Mouse (Mus musculus) limb, embryonic 14.5 days (tissue): Measurements from ENCODE around the gene Ercc1. TPM values are rescaled to one million over a fixed set of nuclear protein-coding genes. Genes with fewer than 3 reads are reported as not detected.

Experiments used
- ATAC-seq: fragments of 200-750 bp; cut with Nextera tagmentation; 2 replicates; pipeline ENCODE4 v1.8.0; 2017; ENCODE audit warnings: low read depth, moderate number of reproducible peaks, moderate TSS enrichment; ENCODE audit not compliant: low FRiP score
- DNase-seq: peaks from one replicate; pipeline ENCODE4 v3.0.0-alpha.2; 2015; ENCODE audit warnings: low spot score
- H3K27ac ChIP-seq: fragments of 300-500 bp; sonication (generic); replicated peaks from 2 replicates; pipeline ENCODE4 v1.5.1; 2014; ENCODE audit warnings: low read depth, mild to moderate bottlenecking, low read length, moderate library complexity, mixed read lengths
- H3K27me3 ChIP-seq: fragments of 300-500 bp; sonication (generic); 2 replicates; pipeline ENCODE4 v1.6.1; 2014; ENCODE audit warnings: low read length, mixed read lengths; ENCODE audit not compliant: control insufficient read depth, insufficient read depth
- H3K36me3 ChIP-seq: fragments of 300-500 bp; sonication (generic); 2 replicates; pipeline ENCODE4 v1.6.1; 2014; ENCODE audit warnings: mild to moderate bottlenecking, low read length, moderate library complexity, mixed read lengths; ENCODE audit not compliant: control insufficient read depth, insufficient read depth
- H3K4me1 ChIP-seq: fragments of 300-500 bp; sonication (generic); 2 replicates; pipeline ENCODE4 v1.6.1; 2014; ENCODE audit warnings: antibody characterized with exemption, low read length, mixed read lengths; ENCODE audit not compliant: control insufficient read depth, insufficient read depth
- H3K4me2 ChIP-seq: fragments of 300-500 bp; sonication (generic); replicated peaks from 2 replicates; pipeline ENCODE4 v1.6.1; 2014; ENCODE audit warnings: low read depth, mild to moderate bottlenecking, low read length, moderate library complexity; ENCODE audit not compliant: severe bottlenecking
- H3K4me3 ChIP-seq: fragments of 300-500 bp; sonication (generic); replicated peaks from 2 replicates; pipeline ENCODE4 v1.5.1; 2014; ENCODE audit warnings: low read length
- H3K9ac ChIP-seq: fragments of 300-500 bp; sonication (generic); 2 replicates; pipeline ENCODE4 v1.6.1; 2014; ENCODE audit warnings: mild to moderate bottlenecking, low read depth, low read length, moderate library complexity; ENCODE audit not compliant: severe bottlenecking
- H3K9me3 ChIP-seq: fragments of 300-500 bp; sonication (generic); 2 replicates; pipeline ENCODE4 v1.6.1; 2016; ENCODE audit warnings: low read length; ENCODE audit not compliant: control insufficient read depth
- POLR2A ChIP-seq: fragments of 200-500 bp; IDR thresholded peaks from 2 replicates; pipeline ENCODE4 v1.8.0; 2012; ENCODE audit warnings: inconsistent platforms, mild to moderate bottlenecking, moderate library complexity, borderline replicate concordance; ENCODE audit not compliant: insufficient read depth, insufficient read length; ENCODE audit errors: extremely low read depth
- WGBS: fragments of 180-500 bp; shearing (Covaris S2); extraction: QIAGEN DNeasy Blood & Tissue Kit; methylation state at CpG from one replicate; pipeline ENCODE4 v1.1.7; 2014; 5-methylcytosine and 5-hydroxymethylcytosine counted together
- polyA plus RNA-seq, 2 experiments: library from polyadenylated mRNA; depleted of rRNA in 1 of 2; stranded (reverse) in 1 of 2; unstranded in 1 of 2; fragments of >200 nt; fragmentation: Nextera tagmentation in 1 of 2; extraction: Ambion mirVana in 1 of 2; gene quantifications; 2 replicates each; pipeline versions ENCODE4 v1.2.1 to v1.2.3; 2012 to 2014

Ercc1 gene
- polyA plus RNA-seq (2012; rRNA removed) (72.3 and 93.5 TPM in 2 replicates), polyA plus RNA-seq (2014; fragmentation: Nextera tagmentation; extraction: Ambion mirVana) (74.3 and 86.1 TPM in 2 replicates)

DNA sequence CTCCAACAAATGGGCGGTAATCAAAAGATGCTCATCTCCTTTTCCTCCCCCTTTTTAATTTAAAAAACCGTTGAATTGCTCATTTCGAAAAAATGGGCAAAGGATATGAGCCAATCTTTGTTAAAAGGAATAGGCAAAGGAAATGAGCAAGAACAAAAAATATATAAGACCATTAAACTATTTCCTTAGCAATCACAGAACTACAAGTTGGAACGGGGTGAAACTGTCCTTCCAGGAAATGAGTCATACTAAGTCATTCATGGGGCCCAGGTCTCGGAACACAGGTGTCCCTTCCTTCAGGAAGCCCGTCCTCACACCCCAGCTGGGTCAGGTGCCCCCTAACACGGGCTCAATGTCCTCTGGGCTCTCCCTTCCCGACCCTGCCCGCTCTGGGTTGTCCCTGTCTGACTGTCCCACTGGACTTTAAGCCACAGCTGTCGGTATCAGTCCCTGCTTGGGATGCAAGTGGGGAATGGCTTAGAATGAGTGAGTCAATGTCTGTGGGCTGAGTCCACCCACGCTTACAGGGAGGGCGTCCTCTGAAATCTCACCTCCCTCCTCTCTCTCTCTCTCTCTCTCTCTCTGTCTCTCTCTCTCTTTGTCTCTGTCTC, at the start of gene Ercc1:
Ercc1 (plus strand) TSS at position 542 of the 611 bp plus-strand sequence.
- ATAC-seq (no peak), DNase-seq (peak; percentile 21)
- Histone ChIP-seq H3K27me3 (peaks cover 7% of the 10 kb centered on the region; the same call in 1 of the 2 replicates), H3K9me3 (no peaks in the 10 kb centered on the region), H3K4me2 (peak within 1 kb of the TSS; percentile 88), H3K27ac (peak within 1 kb of the TSS; percentile 81), H3K4me1 (peaks cover 23% of the 10 kb centered on the region), H3K36me3 (peaks cover 19% of the 10 kb centered on the region), H3K9ac (peak within 1 kb of the TSS; percentile 66), H3K4me3 (peak within 1 kb of the TSS; percentile 60)
- no peak for TF ChIP-seq POLR2A
- 25% methylated on average over 12 of the region's 12 CpGs for WGBS

- Histone ChIP-seq H3K36me3 (no peaks in the 10 kb centered on the region), H3K9ac (peak overlapping the region; percentile 43), H3K4me1 (peaks cover 8% of the 10 kb centered on the region), H3K4me3 (peak overlapping the region; percentile 38), H3K27ac (no peak overlapping the region), H3K4me2 (peak overlapping the region; percentile 59), H3K27me3 (no peaks in the 10 kb centered on the region), H3K9me3 (no peaks in the 10 kb centered on the region)
- 17% methylated on average over 21 of the region's 22 CpGs for WGBS
- peak; percentile 26; the same call in 1 of the 2 replicates for TF ChIP-seq POLR2A
- ATAC-seq (peak; percentile 67), DNase-seq (peak; percentile 98)
Measured at GRCm38 (mm10) chr7:19295503-19296185, 48.9 kb upstream of the Ercc1 start.

DNA sequence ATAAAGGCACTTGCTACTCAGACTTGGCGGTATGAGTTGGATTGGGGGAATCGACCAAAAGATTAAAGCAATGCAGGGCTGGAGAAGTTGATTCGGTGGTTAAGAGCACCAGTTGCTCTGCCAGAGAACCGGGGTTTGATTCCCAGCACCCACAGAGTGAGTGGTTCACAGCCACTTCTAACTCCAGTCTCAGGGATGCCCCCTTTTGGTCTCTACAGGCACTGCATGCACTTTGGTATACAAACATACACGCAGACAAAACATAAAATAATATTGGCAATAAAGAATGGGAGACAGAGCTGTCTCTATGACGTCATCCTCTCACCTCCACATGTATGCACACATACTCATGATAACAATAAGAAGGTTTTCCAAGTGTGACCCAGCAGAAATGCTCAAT, 47.5 kb upstream of the Ercc1 start:
- H3K4me1 ChIP-seq = no peaks in the 10 kb centered on the region
- no peak for ATAC-seq
- H3K4me2 ChIP-seq = no peak overlapping the region
- DNase-seq = no peak
- WGBS = 84% methylated on average over 6 of the region's 6 CpGs
- peaks cover 7% of the 10 kb centered on the region for H3K27me3 ChIP-seq
- H3K4me3 ChIP-seq = no peak overlapping the region
- H3K27ac ChIP-seq = no peak overlapping the region
- no peaks in the 10 kb centered on the region for H3K9me3 ChIP-seq
- no peaks in the 10 kb centered on the region for H3K36me3 ChIP-seq
- no peak for TF ChIP-seq POLR2A
- no peak overlapping the region for H3K9ac ChIP-seq

GRCm38 (mm10) chr7:19297794-19298193, 46.8 kb upstream of the Ercc1 start:
- H3K27me3 ChIP-seq = peaks cover 14% of the 10 kb centered on the region
- H3K27ac ChIP-seq = no peak overlapping the region
- H3K4me1 ChIP-seq = no peaks in the 10 kb centered on the region
- no peak overlapping the region for H3K4me2 ChIP-seq
- no peak overlapping the region for H3K9ac ChIP-seq
- DNase-seq (no peak), ATAC-seq (no peak)
- no peaks in the 10 kb centered on the region for H3K36me3 ChIP-seq
- no peaks in the 10 kb centered on the region for H3K9me3 ChIP-seq
- WGBS = 88% methylated on average over 5 of the region's 5 CpGs
- TF ChIP-seq POLR2A = no peak
- H3K4me3 ChIP-seq = no peak overlapping the region

GRCm38 (mm10) chr7:19299194-19299593, 45.4 kb upstream of the Ercc1 start:
- DNase-seq (peak; percentile 65), ATAC-seq (no peak)
- 22% methylated on average over 3 of the region's 3 CpGs for WGBS
- Histone ChIP-seq H3K9ac (no peak overlapping the region), H3K36me3 (no peaks in the 10 kb centered on the region), H3K4me1 (no peaks in the 10 kb centered on the region), H3K4me2 (no peak overlapping the region), H3K9me3 (no peaks in the 10 kb centered on the region), H3K27ac (no peak overlapping the region), H3K27me3 (peaks cover 28% of the 10 kb centered on the region), H3K4me3 (no peak overlapping the region)
- no peak for TF ChIP-seq POLR2A
